Mouse (Mus musculus) heart, embryonic 10.5 days (tissue): Measurements from ENCODE around the gene Gm45021. TPM values are rescaled to one million over a fixed set of nuclear protein-coding genes. Genes with fewer than 3 reads are reported as not detected.
A peak's percentile ranks its signal among the peaks of the same experiment; 100 is the strongest.

Experiments used
- DNase-seq: peaks from one replicate; pipeline ENCODE4 v3.0.0-alpha.2; 2017; ENCODE audit warnings: low spot score
- H3K27ac ChIP-seq: fragments of 300-500 bp; sonication (generic); 2 replicates; pipeline ENCODE4 v1.5.1; 2016; ENCODE audit warnings: mild to moderate bottlenecking
- H3K27me3 ChIP-seq: fragments of 300-500 bp; sonication (generic); 2 replicates; pipeline ENCODE4 v1.6.1; 2016; ENCODE audit warnings: mild to moderate bottlenecking; ENCODE audit not compliant: poor library complexity, insufficient read depth, severe bottlenecking
- H3K36me3 ChIP-seq: fragments of 300-500 bp; sonication (generic); 2 replicates; pipeline ENCODE4 v1.6.1; 2016; ENCODE audit warnings: mild to moderate bottlenecking, moderate library complexity
- H3K4me1 ChIP-seq: fragments of 300-500 bp; sonication (generic); 2 replicates; pipeline ENCODE4 v1.6.1; 2016; ENCODE audit warnings: mild to moderate bottlenecking
- H3K4me3 ChIP-seq: fragments of 300-500 bp; sonication (generic); 2 replicates; pipeline ENCODE4 v1.5.1; 2016; ENCODE audit warnings: mild to moderate bottlenecking, moderate library complexity
- H3K9me3 ChIP-seq: fragments of 300-500 bp; sonication (generic); 2 replicates; pipeline ENCODE4 v1.6.1; 2016; ENCODE audit warnings: mild to moderate bottlenecking, moderate library complexity
- WGBS: fragments of 180-500 bp; shearing (Covaris S2); methylation state at CpG from one replicate; pipeline ENCODE4 v1.1.7; 2016; 5-methylcytosine and 5-hydroxymethylcytosine counted together
- polyA plus RNA-seq: library from polyadenylated mRNA; unstranded; fragments of >200 nt; fragmentation: Nextera tagmentation; extraction: Ambion mirVana; gene quantifications from 2 replicates; pipeline ENCODE4 v1.2.1, GENCODE M21; 2016

Gene Gm45021
- polyA plus RNA-seq, 1 experiment from 2014 or later: not detected

DNA sequence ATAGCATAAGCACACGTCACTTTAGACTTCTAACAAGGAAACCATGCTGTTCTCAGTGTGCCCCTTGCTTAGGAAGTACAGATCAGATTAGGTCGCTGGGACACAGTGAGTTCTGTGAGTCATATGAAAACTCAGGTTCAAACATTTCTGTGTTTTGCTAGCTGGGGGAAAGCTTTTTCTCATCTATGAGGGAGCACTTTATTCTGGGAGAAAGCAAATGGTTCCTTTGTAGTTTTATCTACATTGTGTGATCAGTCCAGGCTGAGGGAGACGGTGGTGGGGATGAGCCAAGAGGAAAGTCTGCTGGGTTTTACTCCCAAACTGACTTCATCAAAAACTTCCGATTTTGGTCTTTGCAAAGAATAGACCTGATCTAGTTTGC is 56.9 kb downstream of the Gm45021 start:
- Histone ChIP-seq H3K9me3 (no peaks in the 10 kb centered on the region), H3K27me3 (no peaks in the 10 kb centered on the region), H3K4me3 (no peak overlapping the region), H3K36me3 (no peaks in the 10 kb centered on the region), H3K4me1 (no peaks in the 10 kb centered on the region), H3K27ac (no peak overlapping the region)
- no peak for DNase-seq
- 65% methylated on average over 4 of the region's 4 CpGs for WGBS

GRCm38 (mm10) chr6:48646995-48647394 is 57.6 kb downstream of the Gm45021 start, which contains the start of gene Gimap8:
Gene Gimap8, plus strand, starts transcription at chr6:48647234.
- WGBS: 43% methylated on average over 3 of the region's 3 CpGs
- DNase-seq: peak; percentile 75
- Histone ChIP-seq H3K4me1 (no peaks in the 10 kb centered on the region), H3K9me3 (no peaks in the 10 kb centered on the region), H3K27ac (peak within 1 kb of the TSS; percentile 17; the same call in 1 of the 2 replicates), H3K36me3 (no peaks in the 10 kb centered on the region), H3K27me3 (no peaks in the 10 kb centered on the region), H3K4me3 (no peak within 1 kb of the TSS)

- Histone ChIP-seq H3K27ac (no peak overlapping the region), H3K4me3 (no peak overlapping the region), H3K36me3 (no peaks in the 10 kb centered on the region), H3K27me3 (no peaks in the 10 kb centered on the region), H3K9me3 (no peaks in the 10 kb centered on the region), H3K4me1 (no peaks in the 10 kb centered on the region)
- DNase-seq: peak; percentile 63
- WGBS: 80% methylated on average over 2 of the region's 2 CpGs
Observed at GRCm38 (mm10) chr6:48647611-48648010, 58.2 kb downstream of the Gm45021 start.

DNA sequence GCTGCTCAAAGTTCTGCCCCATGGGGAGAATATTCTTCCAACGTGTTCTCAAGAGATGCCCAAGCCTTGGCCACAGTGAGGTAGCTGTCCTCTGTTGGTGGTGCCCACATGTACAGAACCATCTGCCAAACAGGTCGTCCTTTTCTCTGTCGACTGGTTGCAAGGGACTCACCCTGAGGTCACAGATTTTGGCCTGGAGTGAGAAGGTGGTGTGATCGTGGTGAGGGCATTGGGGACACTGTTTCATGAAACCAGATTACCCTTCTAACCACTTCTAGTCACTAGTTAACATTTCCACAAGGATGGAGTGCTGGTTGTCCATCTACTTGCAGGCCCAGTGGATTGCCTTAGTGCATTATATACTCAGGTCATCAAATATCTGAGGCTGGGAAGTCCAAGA is 59.4 kb downstream of the Gm45021 start:
- H3K4me3 ChIP-seq: no peak overlapping the region
- no peaks in the 10 kb centered on the region for H3K36me3 ChIP-seq
- H3K4me1 ChIP-seq: no peaks in the 10 kb centered on the region
- H3K27me3 ChIP-seq: no peaks in the 10 kb centered on the region
- WGBS: 82% methylated on average over 4 of the region's 4 CpGs
- peak; percentile 11 for DNase-seq
- no peaks in the 10 kb centered on the region for H3K9me3 ChIP-seq
- H3K27ac ChIP-seq: no peak overlapping the region

- Histone ChIP-seq H3K9me3 (no peaks in the 10 kb centered on the region), H3K36me3 (no peaks in the 10 kb centered on the region), H3K27me3 (no peaks in the 10 kb centered on the region), H3K4me3 (no peak overlapping the region), H3K4me1 (no peaks in the 10 kb centered on the region), H3K27ac (no peak overlapping the region)
- WGBS: 84% methylated on average over 9 of the region's 9 CpGs
- DNase-seq: no peak
Observed at GRCm38 (mm10) chr6:48650041-48650440, 60.6 kb downstream of the Gm45021 start.

GRCm38 (mm10) chr6:48658721-48659120 is 69.3 kb downstream of the Gm45021 start:
- WGBS: 76% methylated on average over 5 of the region's 5 CpGs

More at GRCm38 (mm10) chr6:48658721-48659120, 69.3 kb downstream of the Gm45021 start:
- no peaks in the 10 kb centered on the region for H3K36me3 ChIP-seq
- no peaks in the 10 kb centered on the region for H3K9me3 ChIP-seq
- H3K4me1 ChIP-seq: no peaks in the 10 kb centered on the region
- no peak overlapping the region for H3K4me3 ChIP-seq
- no peaks in the 10 kb centered on the region for H3K27me3 ChIP-seq
- DNase-seq: peak; percentile 65
- H3K27ac ChIP-seq: no peak overlapping the region

Other genes with a start within 250 kb of the Gm45021 start
- 17.5 and 25.6 TPM in 2 replicates for gene Krba1, start 194.0 kb upstream of the Gm45021 start, polyA plus RNA-seq
- gene Zfp467, start 143.8 kb upstream of the Gm45021 start, polyA plus RNA-seq: 13.4 and 13.9 TPM in 2 replicates
- gene Sspo, start 141.4 kb upstream of the Gm45021 start, polyA plus RNA-seq: 0.15 and 0.64 TPM in 2 replicates
- 21.1 and 26.6 TPM in 2 replicates for gene Atp6v0e2, start 52.0 kb upstream of the Gm45021 start, polyA plus RNA-seq
- gene Lrrc61, start 34.8 kb upstream of the Gm45021 start, polyA plus RNA-seq: 9.5 and 12.9 TPM in 2 replicates
- gene Rarres2, start 16.8 kb upstream of the Gm45021 start, polyA plus RNA-seq: 10.5 and 18.2 TPM in 2 replicates
- gene Repin1, start 4.3 kb downstream of the Gm45021 start, polyA plus RNA-seq: 31.9 and 33.2 TPM in 2 replicates
- gene Gm44965, start 4.3 kb downstream of the Gm45021 start, polyA plus RNA-seq: 0.49 TPM in 1 of 2 replicates, not detected in the other
- 7.7 and 8.9 TPM in 2 replicates for gene Zfp775, start 12.5 kb downstream of the Gm45021 start, polyA plus RNA-seq
- gene AI854703, start 37.2 kb downstream of the Gm45021 start, polyA plus RNA-seq: 0.90 and 1.6 TPM in 2 replicates
- gene Gimap8, start 57.6 kb downstream of the Gm45021 start, polyA plus RNA-seq: 0.70 and 0.87 TPM in 2 replicates
- gene Gimap9, start 86.5 kb downstream of the Gm45021 start, polyA plus RNA-seq: 7.4 and 8.7 TPM in 2 replicates
- gene Gimap4, start 94.9 kb downstream of the Gm45021 start, polyA plus RNA-seq: 6.4 and 10.6 TPM in 2 replicates
- 21.3 and 26.0 TPM in 2 replicates for gene Gimap6, start 118.6 kb downstream of the Gm45021 start, polyA plus RNA-seq
- 1.9 and 2.5 TPM in 2 replicates for gene Gm28053, start 129.0 kb downstream of the Gm45021 start, polyA plus RNA-seq
- not detected in 2 replicates for gene Gimap7, start 129.0 kb downstream of the Gm45021 start, polyA plus RNA-seq
- 14.6 and 19.0 TPM in 2 replicates for gene Gimap1, start 149.4 kb downstream of the Gm45021 start, polyA plus RNA-seq
- 2.7 and 4.0 TPM in 2 replicates for gene Gimap5, start 156.6 kb downstream of the Gm45021 start, polyA plus RNA-seq
- 0.11 TPM in 1 of 2 replicates, not detected in the other for gene Gimap3, start 181.2 kb downstream of the Gm45021 start, polyA plus RNA-seq